Mouse (Mus musculus): Measurements from ENCODE around the gene Sh3bgrl.

- no peak for TF ChIP-seq EP300 (IDR thresholded peaks at IDR 0.05; ENCODE audit: low read depth)
- TF ChIP-seq CTCF (IDR thresholded peaks at IDR 0.05; ENCODE audit: low read depth) = no peak
Observed at GRCm38 (mm10) chrX:109191436-109191835, 96.3 kb downstream of the Sh3bgrl start.

Data from heart, postnatal 0 days (tissue).